In genomic region chr12:110376062-110376837, GRCm38 (mm10) we compare ENCODE assay signal across 8 mouse cellular contexts.
DNase-seq lines count a peak whose midpoint lies in the region; ATAC-seq and TF ChIP-seq lines count a peak whose summit lies in the region.
"Had no signal": no experiment of that assay in that cellular context is flagged by ENCODE, and none has a peak within 500 bp of the region (broad histone marks: within the 10 kb centered on the region; RNA-seq: fewer than 3 reads in every experiment).

No protein-coding gene starts in this region.

- H3K9me3 ChIP-seq in embryonic facial prominence, embryonic 11.5 days (replicated peaks; ENCODE audit: control insufficient read depth, low read length), result no peaks in the 10 kb centered on the region
- H3K9me3 ChIP-seq: midbrain, embryonic 12.5 days had no signal

- no peak overlapping the region for H3K9ac ChIP-seq in embryonic facial prominence, embryonic 11.5 days (replicated peaks; ENCODE audit: low read length)
- H3K9ac ChIP-seq: midbrain, embryonic 12.5 days had no signal

- peak; percentile 36 for TF ChIP-seq CTCF in kidney, adult 2 months (conservative IDR thresholded peaks at IDR 0.05; ENCODE audit: insufficient read depth, insufficient read length, low read depth, low read length)
- TF ChIP-seq CTCF in testis, adult 2 months (IDR thresholded peaks at IDR 0.05; ENCODE audit: control insufficient read depth, insufficient read depth, insufficient replicate concordance, low read depth, low read length), result peak; percentile 50; the same call in 1 of the 2 replicates

- no peaks in the 10 kb centered on the region for H3K4me1 ChIP-seq in kidney, adult 2 months (ENCODE audit: control insufficient read depth, insufficient read depth, low read length)
- peaks cover 9% of the 10 kb centered on the region for H3K4me1 ChIP-seq in testis, adult 2 months (ENCODE audit: control insufficient read depth, insufficient read depth, low read length)
- no peaks in the 10 kb centered on the region for H3K4me1 ChIP-seq in embryonic facial prominence, embryonic 11.5 days (ENCODE audit: control insufficient read depth, insufficient read depth, low read length)

- no peaks in the 10 kb centered on the region for H3K36me3 ChIP-seq in kidney, adult 2 months (ENCODE audit: control insufficient read depth, insufficient read depth, low read length)
- H3K36me3 ChIP-seq in testis, adult 2 months (ENCODE audit: control insufficient read depth, insufficient read depth, low read length), result no peaks in the 10 kb centered on the region
- no peaks in the 10 kb centered on the region for H3K36me3 ChIP-seq in embryonic facial prominence, embryonic 11.5 days (replicated peaks; ENCODE audit: control insufficient read depth, insufficient read depth, low read depth, low read length)
- no peaks in the 10 kb centered on the region for H3K36me3 ChIP-seq in splenic B cell, adult 2 months (ENCODE audit: control insufficient read depth, insufficient read depth, low read length, poor library complexity, severe bottlenecking)
- H3K36me3 ChIP-seq: midbrain, embryonic 12.5 days had no signal

- no peak for TF ChIP-seq POLR2A in kidney, adult 2 months (IDR thresholded peaks at IDR 0.05; ENCODE audit: low read depth, low read length)
- no peak for TF ChIP-seq POLR2A in testis, adult 2 months (IDR thresholded peaks at IDR 0.05; ENCODE audit: control insufficient read depth, low read depth, low read length)

- H3K27me3 ChIP-seq in kidney, adult 2 months (replicated peaks; ENCODE audit: control insufficient read depth, insufficient read depth, low read length), result no peaks in the 10 kb centered on the region
- no peaks in the 10 kb centered on the region for H3K27me3 ChIP-seq in testis, adult 2 months (ENCODE audit: control insufficient read depth, insufficient read depth, low read length)
- peaks cover 17% of the 10 kb centered on the region for H3K27me3 ChIP-seq in embryonic facial prominence, embryonic 11.5 days (ENCODE audit: control insufficient read depth, insufficient read depth, low read length)
- H3K27me3 ChIP-seq in splenic B cell, adult 2 months (ENCODE audit: control insufficient read depth, insufficient read depth, low read length, poor library complexity, severe bottlenecking), result no peaks in the 10 kb centered on the region

- H3K4me2 ChIP-seq in embryonic facial prominence, embryonic 11.5 days (ENCODE audit: low read depth, low read length), result no peak overlapping the region

- 34% methylated on average over 7 of the region's 7 CpGs for WGBS in kidney, adult 2 months
- 40% methylated on average over 5 of the region's 7 CpGs for WGBS in embryonic facial prominence, embryonic 11.5 days

- no peak overlapping the region for H3K4me3 ChIP-seq in kidney, adult 2 months (ENCODE audit: insufficient read depth, low read depth, low read length)
- no peak overlapping the region for H3K4me3 ChIP-seq in testis, adult 2 months (ENCODE audit: control insufficient read depth, low read depth, low read length)
- no peak overlapping the region for H3K4me3 ChIP-seq in embryonic facial prominence, embryonic 11.5 days (ENCODE audit: low read depth, low read length)
- H3K4me3 ChIP-seq: midbrain, embryonic 12.5 days had no signal

- ATAC-seq in embryonic facial prominence, embryonic 11.5 days (replicated peaks; ENCODE audit: insufficient number of reproducible peaks, low FRiP score, low TSS enrichment, low read depth), result no peak

- H3K27ac ChIP-seq in kidney, adult 2 months (ENCODE audit: insufficient read depth, low read depth, low read length), result no peak overlapping the region
- no peak overlapping the region for H3K27ac ChIP-seq in testis, adult 2 months (ENCODE audit: control insufficient read depth, insufficient read depth, low read depth, low read length)
- no peak overlapping the region for H3K27ac ChIP-seq in embryonic facial prominence, embryonic 11.5 days (replicated peaks; ENCODE audit: low read depth, low read length)
- H3K27ac ChIP-seq: midbrain, embryonic 12.5 days had no signal

- DNase-seq in kidney, adult 2 months, result no peak
- DNase-seq in kidney, adult 11 months, result no peak
- no peak for DNase-seq in testis, postnatal 10 days (ENCODE audit: low spot score)
- peak; percentile 49 for DNase-seq in embryonic facial prominence, embryonic 11.5 days (ENCODE audit: low spot score)
- DNase-seq in splenic B cell, adult 2 months (ENCODE audit: low read depth, low spot score), result peak; percentile 46
- no peak for DNase-seq in cerebellum, adult 11-12 months

Comparison
In these comparisons a context has a peak if more than half of its experiments do, and no peak if none do; other contexts are left out.
1. DNase-seq: peak in embryonic facial prominence, embryonic 11.5 days (single experiment) and splenic B cell, adult 2 months (single experiment); none in kidney, adult 2 months (single experiment), kidney, adult 11 months (single experiment), testis, postnatal 10 days (single experiment) and cerebellum, adult 11-12 months (single experiment).